In the genomic region with DNA sequence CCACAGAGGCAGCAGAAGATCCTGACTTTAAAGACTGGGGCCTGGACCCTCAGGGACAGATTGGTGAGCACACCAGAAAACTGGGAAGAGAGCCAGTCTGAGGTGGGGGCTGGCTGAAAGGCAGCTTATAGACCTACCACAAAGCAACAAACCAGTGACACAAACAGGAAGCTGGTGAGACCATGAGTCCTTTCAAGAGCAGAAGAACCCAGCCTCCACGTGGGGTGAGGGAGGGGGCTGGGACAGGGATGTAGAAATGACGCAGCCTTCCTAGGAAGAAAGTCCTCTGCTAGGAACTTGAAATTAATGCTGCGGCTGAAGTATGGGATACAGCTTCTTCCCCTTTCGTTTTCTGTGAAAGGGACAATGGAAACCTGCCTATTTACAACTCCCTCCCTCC, we compare ENCODE assay signal across 9 mouse cellular contexts.
A peak's percentile ranks its signal among the peaks of the same experiment; 100 is the strongest.
DNase-seq lines count a peak whose midpoint lies in the region; ATAC-seq and TF ChIP-seq lines count a peak whose summit lies in the region.
"Had no signal": no experiment of that assay in that cellular context is flagged by ENCODE, and none has a peak within 500 bp of the region (broad histone marks: within the 10 kb centered on the region; RNA-seq: fewer than 3 reads in every experiment).

No protein-coding gene starts in this region.

- peak; percentile 43 for DNase-seq in layer of hippocampus, adult 9-11 months
- DNase-seq in layer of hippocampus, postnatal 10 days (ENCODE audit: low spot score in 2 of 2) = no peak
- peak in 1 of 2 experiments; percentile 29 for DNase-seq in cerebellum, adult 2 months
- peak; percentile 16 to 31 for DNase-seq in natural killer cell, adult 2 months (ENCODE audit: low spot score in 2 of 2)
- no peak for DNase-seq in frontal cortex, adult 2 months (ENCODE audit: extremely low spot score in 1 of 2, low spot score in 1 of 2)
- no peak for DNase-seq in embryo, embryonic 9.5 days (ENCODE audit: extremely low spot score)
- no peak for DNase-seq in layer of hippocampus, adult 8-10 months (ENCODE audit: low spot score in 2 of 2)
- DNase-seq: heart, adult 11 months had no signal

- peaks cover 38% of the 10 kb centered on the region for H3K4me1 ChIP-seq in cerebellum, adult 2 months (ENCODE audit: control insufficient read depth, insufficient read depth, low read length)
- H3K4me1 ChIP-seq in hindbrain, embryonic 16.5 days (ENCODE audit: control insufficient read depth, insufficient read depth, low read depth, low read length) = peaks cover 28% of the 10 kb centered on the region

- no peaks in the 10 kb centered on the region for H3K9me3 ChIP-seq in hindbrain, embryonic 16.5 days (ENCODE audit: control insufficient read depth, low read length)

- H3K4me2 ChIP-seq in hindbrain, embryonic 16.5 days (ENCODE audit: low read length) = no peak overlapping the region

- no peak for ATAC-seq in hindbrain, embryonic 16.5 days

- H3K27me3 ChIP-seq in cerebellum, adult 2 months (ENCODE audit: control insufficient read depth, insufficient read depth, low read length) = no peaks in the 10 kb centered on the region
- no peaks in the 10 kb centered on the region for H3K27me3 ChIP-seq in hindbrain, embryonic 16.5 days (replicated peaks; ENCODE audit: control insufficient read depth, insufficient read depth, low read length)

- no peak overlapping the region for H3K9ac ChIP-seq in hindbrain, embryonic 16.5 days (ENCODE audit: low read depth, low read length)

- 45% methylated on average over 4 of the region's 4 CpGs for WGBS in cerebellum, adult 2 months
- 36% methylated on average over 4 of the region's 4 CpGs for WGBS in hindbrain, embryonic 16.5 days

- H3K4me3 ChIP-seq in cerebellum, adult 2 months (replicated peaks; ENCODE audit: insufficient read depth, low read depth, low read length) = no peak overlapping the region
- H3K4me3 ChIP-seq in hindbrain, embryonic 16.5 days (ENCODE audit: low read length) = no peak overlapping the region

- no peak for TF ChIP-seq CTCF in cerebellum, adult 2 months (IDR thresholded peaks at IDR 0.05; ENCODE audit: borderline replicate concordance, insufficient read depth, low read depth, low read length)

- H3K36me3 ChIP-seq in hindbrain, embryonic 16.5 days (ENCODE audit: control insufficient read depth, insufficient read depth, low read length) = no peaks in the 10 kb centered on the region

- TF ChIP-seq POLR2A in cerebellum, adult 2 months (IDR thresholded peaks at IDR 0.05; ENCODE audit: borderline replicate concordance, insufficient read depth, low read length) = no peak

- H3K27ac ChIP-seq in cerebellum, adult 2 months (ENCODE audit: insufficient read depth, low read length) = peak overlapping the region; percentile 97
- peak overlapping the region; percentile 70; the same call in 1 of the 2 replicates for H3K27ac ChIP-seq in hindbrain, embryonic 16.5 days (ENCODE audit: low read depth, low read length)

Comparison
In these comparisons a context has a peak if more than half of its experiments do, and no peak if none do; other contexts are left out.
1. DNase-seq: peak in layer of hippocampus, adult 9-11 months (single experiment) and natural killer cell, adult 2 months (2 of 2); none in layer of hippocampus, postnatal 10 days (0 of 2), frontal cortex, adult 2 months (0 of 2), embryo, embryonic 9.5 days (single experiment) and layer of hippocampus, adult 8-10 months (0 of 2).